Mouse (Mus musculus) spleen, postnatal 4 days (tissue): ENCODE data around the gene Gcgr.
A peak's percentile ranks its signal among the peaks of the same experiment; 100 is the strongest.
"Not testable (repeated sequence)": the region's sequence is repeated elsewhere in the genome, so short reads cannot be mapped to it uniquely, and the experiment has no call there.

ENCODE experiments used
- DNase-seq, 2 experiments: peaks; one replicate each; pipeline ENCODE4 v3.0.0; 2022; ENCODE audit warnings: low spot score in 2 of 2

The Gcgr gene

GRCm38 (mm10) chr11:120535804-120536203 lies 5.3 kb downstream of the Gcgr start:
- DNase-seq = no peak

GRCm38 (mm10) chr11:120538485-120538884 lies 8.0 kb downstream of the Gcgr start:
- DNase-seq = peak in 1 of 2 experiments; percentile 62

GRCm38 (mm10) chr11:120538955-120539284 lies 8.4 kb downstream of the Gcgr start:
- peak in 1 of 2 experiments; percentile 60 for DNase-seq

- DNase-seq = peak in 1 of 2 experiments; percentile 61
These were observed 9.0 kb downstream of the Gcgr start for GRCm38 (mm10) chr11:120539285-120540014.

- DNase-seq = peak in 1 of 2 experiments; percentile 61
These were observed 11.4 kb downstream of the Gcgr start for GRCm38 (mm10) chr11:120541907-120542306.

GRCm38 (mm10) chr11:120542376-120542775 lies 11.9 kb downstream of the Gcgr start:
- DNase-seq = peak in 1 of 2 experiments; percentile 55

GRCm38 (mm10) chr11:120545964-120546363 lies 15.5 kb downstream of the Gcgr start:
- peak in 1 of 2 experiments; percentile 55 for DNase-seq

- no peak for DNase-seq
These were observed 17.0 kb downstream of the Gcgr start for GRCm38 (mm10) chr11:120547469-120547868.

- peak in 1 of 2 experiments; percentile 58 for DNase-seq
These were observed 17.7 kb downstream of the Gcgr start for GRCm38 (mm10) chr11:120548214-120548613.

- peak in 1 of 2 experiments; percentile 64 for DNase-seq
These were observed 18.3 kb downstream of the Gcgr start for GRCm38 (mm10) chr11:120548786-120549167.

- peak; percentile 92 to 98 for DNase-seq
These were observed 18.9 kb downstream of the Gcgr start, which contains the start of gene Mcrip1 for GRCm38 (mm10) chr11:120549168-120549945. Gene Mcrip1, minus strand, starts transcription at chr11:120549727.

GRCm38 (mm10) chr11:120549986-120550809 lies 19.7 kb downstream of the Gcgr start:
- peak in 1 of 2 experiments; percentile 63 for DNase-seq

- DNase-seq = peak in 1 of 2 experiments; percentile 62
These were observed 20.4 kb downstream of the Gcgr start, which contains the start of gene Ppp1r27 for GRCm38 (mm10) chr11:120550810-120551440. Gene Ppp1r27, minus strand, starts transcription at chr11:120551132.

- DNase-seq = no peak
These were observed 22.2 kb downstream of the Gcgr start for GRCm38 (mm10) chr11:120552736-120553135.

- DNase-seq = no peak
These were observed 24.3 kb downstream of the Gcgr start for GRCm38 (mm10) chr11:120554834-120555233.

- DNase-seq = no peak
These were observed 24.8 kb downstream of the Gcgr start for GRCm38 (mm10) chr11:120555260-120555659.

GRCm38 (mm10) chr11:120558843-120559242 lies 28.3 kb downstream of the Gcgr start:
- DNase-seq = not testable (repeated sequence)

GRCm38 (mm10) chr11:120560952-120561728 lies 30.6 kb downstream of the Gcgr start:
- DNase-seq = no peak

- DNase-seq = peak in 1 of 2 experiments; percentile 57
These were observed 32.5 kb downstream of the Gcgr start for GRCm38 (mm10) chr11:120562949-120563348.

- DNase-seq = no peak
These were observed 34.6 kb downstream of the Gcgr start for GRCm38 (mm10) chr11:120565114-120565513.
